Mouse (Mus musculus): ENCODE data around the gene Gm21987. TPM values are rescaled to one million over a fixed set of nuclear protein-coding genes. Genes with fewer than 3 reads are reported as not detected.
A peak's percentile ranks its signal among the peaks of the same experiment; 100 is the strongest.

The Gm21987 gene
- polyA plus RNA-seq, 1 experiment from 2014 or later = not detected

- peak overlapping the region; percentile 39 for H3K4me3 ChIP-seq
- no peak for DNase-seq (ENCODE audit: low spot score)
- peaks cover 21% of the 10 kb centered on the region for H3K4me1 ChIP-seq
- no peaks in the 10 kb centered on the region for H3K36me3 ChIP-seq
- peak overlapping the region; percentile 47 for H3K27ac ChIP-seq
- whole genome bisulfite sequencing = 68% methylated on average over 8 of the region's 8 CpGs
- no peaks in the 10 kb centered on the region for H3K9me3 ChIP-seq (replicated peaks)
- H3K27me3 ChIP-seq (ENCODE audit: low read depth, poor library complexity, severe bottlenecking) = no peaks in the 10 kb centered on the region
These were observed 30.0 kb downstream of the Gm21987 start for GRCm38 (mm10) chr16:38376841-38377249.

GRCm38 (mm10) chr16:38377546-38377945 is 30.7 kb downstream of the Gm21987 start:
- H3K36me3 ChIP-seq = no peaks in the 10 kb centered on the region
- H3K27me3 ChIP-seq (ENCODE audit: low read depth, poor library complexity, severe bottlenecking) = no peaks in the 10 kb centered on the region
- H3K9me3 ChIP-seq (replicated peaks) = no peaks in the 10 kb centered on the region
- no peak overlapping the region for H3K4me3 ChIP-seq
- peaks cover 21% of the 10 kb centered on the region for H3K4me1 ChIP-seq
- no peak for DNase-seq (ENCODE audit: low spot score)
- H3K27ac ChIP-seq = no peak overlapping the region
- 78% methylated on average over 6 of the region's 6 CpGs for WGBS

DNA sequence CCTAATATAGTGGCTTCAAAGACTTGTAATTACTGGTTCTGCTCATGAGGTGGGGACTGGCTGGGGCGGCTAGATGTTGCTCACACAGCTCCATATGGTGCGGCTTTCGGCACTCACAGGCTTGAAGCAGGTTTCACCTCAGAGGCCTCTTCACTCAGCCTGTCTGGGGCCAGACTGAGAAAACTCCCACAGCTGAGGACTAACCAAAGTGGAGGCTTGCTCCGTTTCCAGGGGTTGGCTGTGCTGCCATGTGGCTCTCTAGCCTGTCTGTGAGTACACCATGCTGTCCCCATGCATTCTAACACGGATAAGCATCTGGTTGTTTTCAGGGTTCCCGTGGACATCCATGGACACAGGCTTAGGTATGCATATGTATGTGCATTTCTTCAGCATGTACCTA is 31.8 kb downstream of the Gm21987 start:
- H3K9me3 ChIP-seq (replicated peaks) = no peaks in the 10 kb centered on the region
- H3K4me3 ChIP-seq = no peak overlapping the region
- no peaks in the 10 kb centered on the region for H3K27me3 ChIP-seq (ENCODE audit: low read depth, poor library complexity, severe bottlenecking)
- H3K4me1 ChIP-seq = peaks cover 21% of the 10 kb centered on the region
- H3K27ac ChIP-seq = 0 out of 2 replicates have a peak overlapping the region, but pooled peaks have one; percentile 30
- WGBS = 62% methylated on average over 6 of the region's 6 CpGs
- H3K36me3 ChIP-seq = no peaks in the 10 kb centered on the region
- no peak for DNase-seq (ENCODE audit: low spot score)

- DNase-seq (ENCODE audit: low spot score) = no peak
- 42% methylated on average over 6 of the region's 6 CpGs for whole genome bisulfite sequencing
These were observed 32.2 kb downstream of the Gm21987 start for GRCm38 (mm10) chr16:38379088-38379487.

GRCm38 (mm10) chr16:38379493-38379892 is 32.7 kb downstream of the Gm21987 start:
- H3K9me3 ChIP-seq (replicated peaks) = no peaks in the 10 kb centered on the region
- H3K27ac ChIP-seq = no peak overlapping the region
- H3K4me1 ChIP-seq = peaks cover 21% of the 10 kb centered on the region
- H3K27me3 ChIP-seq (ENCODE audit: low read depth, poor library complexity, severe bottlenecking) = no peaks in the 10 kb centered on the region
- whole genome bisulfite sequencing = 40% methylated on average over 3 of the region's 3 CpGs
- no peaks in the 10 kb centered on the region for H3K36me3 ChIP-seq
- no peak overlapping the region for H3K4me3 ChIP-seq
- DNase-seq (ENCODE audit: low spot score) = no peak

More at GRCm38 (mm10) chr16:38379088-38379487, 32.2 kb downstream of the Gm21987 start:
- Histone ChIP-seq H3K27ac (no peak overlapping the region), H3K4me1 (peaks cover 21% of the 10 kb centered on the region), H3K36me3 (no peaks in the 10 kb centered on the region), H3K9me3 (replicated peaks) (no peaks in the 10 kb centered on the region), H3K27me3 (ENCODE audit: low read depth, poor library complexity, severe bottlenecking) (no peaks in the 10 kb centered on the region), H3K4me3 (no peak overlapping the region)

DNA sequence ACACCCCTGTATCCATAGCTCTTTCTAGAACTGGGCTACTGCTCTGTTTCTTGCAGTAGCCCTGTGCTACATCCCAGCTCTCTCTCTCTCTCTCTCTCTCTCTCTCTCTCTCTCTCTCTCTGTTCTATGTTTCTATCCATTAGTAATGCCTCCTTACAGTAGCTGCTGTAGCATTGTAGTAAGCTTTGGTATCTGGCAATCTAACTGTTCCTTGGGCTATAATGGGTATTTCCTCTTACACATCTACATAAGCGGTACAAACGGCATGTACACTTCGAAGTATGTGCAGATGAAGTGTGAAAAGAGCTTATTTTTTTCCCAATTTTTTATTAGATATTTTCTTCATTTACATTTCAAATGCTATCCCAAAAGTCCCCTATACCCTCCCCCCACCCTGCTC is 33.1 kb downstream of the Gm21987 start:
- 92% methylated on average over 3 of the region's 3 CpGs for WGBS
- H3K27ac ChIP-seq = no peak overlapping the region
- H3K27me3 ChIP-seq (ENCODE audit: low read depth, poor library complexity, severe bottlenecking) = no peaks in the 10 kb centered on the region
- DNase-seq (ENCODE audit: low spot score) = no peak
- no peak overlapping the region for H3K4me3 ChIP-seq
- peaks cover 21% of the 10 kb centered on the region for H3K4me1 ChIP-seq
- no peaks in the 10 kb centered on the region for H3K36me3 ChIP-seq
- no peaks in the 10 kb centered on the region for H3K9me3 ChIP-seq (replicated peaks)

GRCm38 (mm10) chr16:38383683-38384082 is 36.8 kb downstream of the Gm21987 start:
- Histone ChIP-seq H3K27me3 (ENCODE audit: low read depth, poor library complexity, severe bottlenecking) (no peaks in the 10 kb centered on the region), H3K4me1 (peaks cover 6% of the 10 kb centered on the region), H3K36me3 (no peaks in the 10 kb centered on the region), H3K27ac (no peak overlapping the region), H3K9me3 (replicated peaks) (no peaks in the 10 kb centered on the region), H3K4me3 (no peak overlapping the region)
- WGBS = 87% methylated on average over 2 of the region's 2 CpGs
- no peak for DNase-seq (ENCODE audit: low spot score)

- Histone ChIP-seq H3K36me3 (no peaks in the 10 kb centered on the region), H3K27me3 (ENCODE audit: low read depth, poor library complexity, severe bottlenecking) (no peaks in the 10 kb centered on the region), H3K9me3 (replicated peaks) (no peaks in the 10 kb centered on the region), H3K4me3 (no peak overlapping the region), H3K4me1 (no peaks in the 10 kb centered on the region), H3K27ac (no peak overlapping the region)
- WGBS = 92% methylated on average over 6 of the region's 6 CpGs
- DNase-seq (ENCODE audit: low spot score) = no peak
These were observed 38.4 kb downstream of the Gm21987 start for GRCm38 (mm10) chr16:38385184-38385634.

GRCm38 (mm10) chr16:38385700-38386099 is 38.9 kb downstream of the Gm21987 start:
- DNase-seq (ENCODE audit: low spot score) = no peak
- Histone ChIP-seq H3K4me1 (no peaks in the 10 kb centered on the region), H3K27ac (no peak overlapping the region), H3K4me3 (no peak overlapping the region), H3K9me3 (replicated peaks) (no peaks in the 10 kb centered on the region), H3K27me3 (ENCODE audit: low read depth, poor library complexity, severe bottlenecking) (no peaks in the 10 kb centered on the region), H3K36me3 (no peaks in the 10 kb centered on the region)
- WGBS = 94% methylated on average over 4 of the region's 4 CpGs

DNA sequence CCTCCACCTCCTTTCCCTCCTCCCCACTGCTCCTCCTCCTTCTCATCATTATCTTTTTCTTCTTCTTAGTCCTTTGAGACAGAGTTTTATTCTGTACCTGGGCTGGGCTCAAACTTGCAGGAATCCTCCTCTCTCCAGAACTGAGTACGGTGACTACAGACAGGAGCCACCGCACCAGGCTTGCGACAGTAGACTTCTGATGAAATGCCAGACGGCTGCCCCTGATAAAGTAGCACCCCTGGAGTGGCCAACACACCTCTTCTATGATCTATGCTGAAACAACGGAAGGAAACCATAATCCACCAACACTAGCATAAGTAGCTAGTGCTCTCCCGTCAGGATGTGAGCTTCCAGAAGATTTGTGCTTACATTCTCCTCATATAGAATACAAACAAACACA is 40.5 kb downstream of the Gm21987 start:
- DNase-seq (ENCODE audit: low spot score) = no peak
- Histone ChIP-seq H3K4me1 (no peaks in the 10 kb centered on the region), H3K9me3 (replicated peaks) (no peaks in the 10 kb centered on the region), H3K36me3 (no peaks in the 10 kb centered on the region), H3K27ac (no peak overlapping the region), H3K27me3 (ENCODE audit: low read depth, poor library complexity, severe bottlenecking) (no peaks in the 10 kb centered on the region), H3K4me3 (no peak overlapping the region)
- 92% methylated on average over 6 of the region's 6 CpGs for WGBS

GRCm38 (mm10) chr16:38388757-38389156 is 41.9 kb downstream of the Gm21987 start:
- WGBS = 77% methylated on average over 6 of the region's 6 CpGs
- H3K27ac ChIP-seq = no peak overlapping the region
- H3K36me3 ChIP-seq = no peaks in the 10 kb centered on the region
- no peak for DNase-seq (ENCODE audit: low spot score)
- H3K4me1 ChIP-seq = no peaks in the 10 kb centered on the region
- no peak overlapping the region for H3K4me3 ChIP-seq
- no peaks in the 10 kb centered on the region for H3K9me3 ChIP-seq (replicated peaks)
- H3K27me3 ChIP-seq (ENCODE audit: low read depth, poor library complexity, severe bottlenecking) = no peaks in the 10 kb centered on the region

- no peaks in the 10 kb centered on the region for H3K36me3 ChIP-seq
- H3K4me1 ChIP-seq = no peaks in the 10 kb centered on the region
- 78% methylated on average over 8 of the region's 8 CpGs for WGBS
- no peaks in the 10 kb centered on the region for H3K27me3 ChIP-seq (ENCODE audit: low read depth, poor library complexity, severe bottlenecking)
- no peak overlapping the region for H3K4me3 ChIP-seq
- no peak for DNase-seq (ENCODE audit: low spot score)
- no peak overlapping the region for H3K27ac ChIP-seq
- H3K9me3 ChIP-seq (replicated peaks) = no peaks in the 10 kb centered on the region
These were observed 42.5 kb downstream of the Gm21987 start for GRCm38 (mm10) chr16:38389284-38389893.

GRCm38 (mm10) chr16:38390322-38390721 is 43.5 kb downstream of the Gm21987 start:
- Histone ChIP-seq H3K36me3 (no peaks in the 10 kb centered on the region), H3K9me3 (replicated peaks) (no peaks in the 10 kb centered on the region), H3K4me1 (no peaks in the 10 kb centered on the region), H3K4me3 (no peak overlapping the region), H3K27me3 (ENCODE audit: low read depth, poor library complexity, severe bottlenecking) (no peaks in the 10 kb centered on the region), H3K27ac (no peak overlapping the region)
- 91% methylated on average over 7 of the region's 7 CpGs for WGBS
- no peak for DNase-seq (ENCODE audit: low spot score)

Data from limb, embryonic 10.5 days (tissue).